Mouse (Mus musculus): ENCODE measurements around the gene Ctnnbl1. TPM values are rescaled to one million over a fixed set of nuclear protein-coding genes. Genes with fewer than 3 reads are reported as not detected.

Gene Ctnnbl1
- total RNA-seq, 2 experiments from 2014 or later = 20.6 to 22.6 TPM

DNA sequence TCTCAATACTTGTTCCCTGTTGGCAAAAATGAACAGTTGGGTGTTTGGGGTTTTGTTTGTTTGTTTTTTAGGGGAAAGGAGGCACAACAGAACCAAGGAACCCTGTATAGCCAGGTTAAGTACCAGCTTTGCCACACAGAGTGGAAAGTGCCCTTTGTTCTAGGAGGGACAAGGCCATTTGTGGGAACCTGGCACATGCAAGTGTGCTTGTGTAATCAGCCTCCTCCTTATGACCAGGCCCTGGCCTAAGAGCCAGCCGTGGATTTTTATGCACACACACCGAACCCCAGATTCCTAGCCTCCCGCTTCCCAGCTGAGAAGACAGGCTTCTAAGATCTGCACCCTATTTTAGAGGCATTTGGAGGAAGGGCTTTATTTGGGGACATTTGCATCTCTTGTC lies 140.2 kb downstream of the Ctnnbl1 start:
- peak; percentile 56 for DNase-seq

DNA sequence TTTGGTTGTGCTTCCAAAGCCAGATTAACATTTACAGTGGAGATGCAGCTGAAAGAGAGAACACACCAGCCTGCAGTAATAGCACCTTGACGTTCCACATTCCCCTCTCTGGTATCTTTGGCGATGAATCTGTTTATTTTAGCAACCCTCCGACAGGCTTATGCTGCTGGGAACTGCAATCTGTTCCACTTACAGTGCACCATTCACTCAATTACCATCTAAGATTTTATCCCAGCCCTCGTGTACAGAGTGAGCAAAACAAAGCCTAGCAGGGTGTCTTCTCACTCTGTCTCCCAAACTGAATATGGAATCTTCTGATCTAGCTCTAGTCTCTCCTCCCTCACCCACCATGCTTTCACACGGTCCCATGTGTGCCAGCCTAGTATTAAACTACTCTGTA lies 140.8 kb downstream of the Ctnnbl1 start:
- no peak for DNase-seq

DNA sequence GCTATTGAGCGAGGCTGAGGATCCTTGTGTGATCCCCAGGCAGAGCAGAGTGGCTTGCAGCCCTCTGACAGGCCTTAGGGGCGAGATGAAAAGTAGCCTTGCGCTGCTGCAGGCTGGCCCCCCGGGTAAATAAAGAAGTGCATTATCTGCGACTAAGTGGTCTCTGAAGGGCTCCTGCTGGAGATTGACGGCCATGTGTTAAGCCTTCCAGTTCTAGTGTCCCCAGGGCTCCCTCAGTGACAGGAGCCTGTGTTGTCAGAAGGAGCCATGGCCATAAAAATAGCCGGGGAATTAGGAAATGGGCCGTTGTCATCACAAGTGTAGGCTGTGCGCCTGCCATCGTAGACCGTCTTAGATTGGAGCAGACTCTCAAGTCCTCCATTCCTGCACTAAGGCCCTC lies 144.7 kb downstream of the Ctnnbl1 start:
- no peak for DNase-seq

DNA sequence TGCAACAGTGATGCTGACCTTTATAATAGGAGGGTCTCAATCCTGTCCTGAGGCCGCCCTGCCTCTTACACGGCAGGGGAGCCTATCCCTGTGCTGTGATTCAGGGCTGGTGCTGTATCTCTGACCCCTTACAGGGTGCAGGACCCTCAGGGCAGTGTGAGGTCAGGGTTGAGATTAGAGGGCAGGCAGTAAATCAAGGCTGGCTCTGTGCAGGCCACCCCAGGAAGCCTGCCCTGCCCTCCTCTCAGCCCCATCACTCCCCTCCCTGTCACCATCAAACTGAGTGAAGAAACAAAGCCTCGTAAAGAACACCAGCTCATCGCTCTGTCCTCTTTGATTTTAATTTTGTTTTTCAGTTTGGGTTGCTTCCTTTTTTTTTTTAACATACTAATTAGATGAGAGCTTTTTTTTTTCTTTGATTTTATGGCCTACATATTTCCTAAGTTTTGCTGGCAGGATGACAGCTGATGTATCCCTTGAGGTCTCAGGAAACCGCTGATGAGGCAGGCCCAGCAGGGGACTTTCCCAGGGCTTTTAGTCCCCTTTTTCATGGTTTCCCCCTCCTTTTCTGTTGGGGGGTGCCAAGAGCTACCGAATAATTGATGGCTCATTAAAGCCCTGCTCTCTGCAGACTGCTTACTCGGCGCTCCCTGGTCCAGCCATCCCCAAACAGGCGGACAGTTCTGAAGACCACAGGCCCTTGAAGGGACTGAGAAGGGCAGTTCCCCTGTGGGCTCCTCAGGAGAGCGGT lies 150.2 kb downstream of the Ctnnbl1 start:
- DNase-seq = no peak

DNA sequence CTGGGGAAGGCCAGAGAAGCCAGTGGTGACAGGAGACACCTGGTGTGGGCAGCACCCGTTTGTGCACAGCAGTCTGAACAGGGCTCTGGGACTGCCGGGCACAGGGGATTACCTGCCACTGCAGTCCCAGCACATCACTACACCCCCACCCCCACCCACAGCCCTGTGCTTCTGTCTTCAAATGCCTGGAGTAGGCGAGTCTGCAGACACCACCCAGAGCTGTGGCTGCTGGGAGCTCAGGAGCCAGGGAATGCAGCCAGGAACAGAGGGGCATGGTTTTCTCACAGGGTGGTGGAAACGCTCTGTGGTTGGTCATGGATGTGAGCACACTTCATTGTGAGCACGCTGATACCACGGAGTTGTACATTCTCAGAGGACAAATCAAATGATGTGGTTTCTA lies 154.0 kb downstream of the Ctnnbl1 start:
- DNase-seq = no peak

DNA sequence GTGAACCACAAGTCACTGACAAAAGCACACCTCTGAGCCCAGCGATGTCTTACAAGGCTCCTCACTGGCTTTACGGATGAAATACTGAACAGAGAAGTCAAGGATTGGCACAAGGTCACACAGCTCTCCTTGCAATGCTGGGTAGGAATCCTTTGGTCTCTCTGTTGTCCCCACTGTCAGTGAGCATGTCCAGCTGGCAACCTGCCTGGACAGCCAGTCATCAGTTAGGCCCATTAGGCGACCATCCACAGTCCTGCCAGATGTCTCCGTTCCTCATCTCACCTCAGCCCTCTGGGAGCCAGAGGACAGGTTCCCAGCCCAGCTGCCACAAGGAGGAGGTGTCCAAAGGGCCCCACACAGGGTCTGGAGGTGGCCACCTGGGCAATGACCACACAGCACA lies 159.9 kb downstream of the Ctnnbl1 start:
- DNase-seq = peak; percentile 57

DNA sequence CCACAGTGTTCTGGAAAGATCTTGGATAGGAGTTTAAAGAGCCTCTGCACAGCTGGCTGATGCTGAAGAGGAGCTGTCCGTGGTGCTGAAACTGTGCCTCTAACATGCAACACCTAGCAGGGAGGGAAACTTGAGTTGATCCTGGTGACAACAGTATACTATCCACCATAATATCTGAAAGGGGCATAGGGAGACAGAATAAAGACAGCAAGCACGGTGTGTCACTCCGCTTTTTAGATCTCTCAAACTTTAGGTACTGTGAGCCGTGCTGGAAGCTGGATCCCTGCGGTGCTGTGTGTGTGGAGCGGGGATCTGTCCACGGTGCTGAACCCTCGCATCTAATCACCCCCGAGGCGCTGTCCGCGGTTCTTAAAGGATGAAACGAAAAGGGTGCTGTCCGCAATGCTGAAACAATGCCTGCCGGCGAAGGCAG lies 176.0 kb downstream of the Ctnnbl1 start:
- peak; percentile 91 for DNase-seq

DNA sequence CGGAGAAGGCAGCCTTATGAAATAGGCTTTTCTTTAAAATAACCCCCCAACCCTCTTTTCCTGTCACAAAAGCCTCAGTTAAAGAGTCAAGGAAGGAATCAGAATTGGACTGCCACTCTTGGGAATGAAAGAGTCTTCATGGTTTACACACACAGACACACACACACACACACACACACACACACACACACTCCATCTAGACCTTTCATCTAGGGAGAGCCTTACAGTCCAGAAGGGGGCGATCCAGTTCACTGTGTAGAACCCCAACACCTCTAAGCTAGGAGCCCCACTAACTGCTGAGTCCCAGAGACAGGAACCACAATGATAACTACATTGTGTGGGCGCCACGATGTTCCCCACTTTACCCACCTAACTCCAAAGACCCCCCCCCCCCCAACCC lies 176.5 kb downstream of the Ctnnbl1 start:
- DNase-seq = no peak

DNA sequence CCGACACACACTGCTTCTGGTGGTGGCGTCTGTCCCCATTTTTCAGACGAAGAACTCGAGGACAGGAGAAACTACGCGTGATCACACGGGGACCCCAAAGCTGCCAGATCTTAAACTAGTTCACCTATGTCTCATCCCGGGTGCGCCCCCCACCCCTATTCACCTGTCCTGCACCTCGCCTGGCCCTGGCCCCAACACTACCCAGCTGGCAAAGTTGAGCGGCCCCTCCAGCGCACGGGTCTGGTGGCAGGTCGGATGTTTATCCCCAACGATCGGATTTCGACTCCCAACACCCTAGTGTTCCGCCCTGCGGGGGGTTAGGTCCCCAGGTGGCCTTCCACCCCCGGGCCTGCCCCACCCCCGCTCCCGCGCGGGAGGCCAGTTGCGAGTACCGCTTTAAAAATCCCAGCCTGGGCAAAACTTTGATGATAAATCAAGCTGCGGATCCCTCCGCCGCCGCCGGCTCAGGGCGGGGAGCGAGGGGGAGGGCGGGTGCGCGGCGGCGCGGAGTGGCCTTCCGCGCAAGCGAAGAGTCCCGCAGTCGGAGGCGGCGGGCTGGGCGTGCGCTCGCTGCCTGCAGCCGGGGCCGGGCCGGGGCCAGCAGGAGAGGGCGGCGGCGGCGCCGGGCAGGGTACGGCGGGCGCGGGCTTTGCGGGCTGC lies 177.0 kb downstream of the Ctnnbl1 start, which contains the start of gene Vstm2l:
Gene Vstm2l (plus strand): TSS at position 549 of the 660 bp plus-strand sequence.
- DNase-seq = peak; percentile 43

DNA sequence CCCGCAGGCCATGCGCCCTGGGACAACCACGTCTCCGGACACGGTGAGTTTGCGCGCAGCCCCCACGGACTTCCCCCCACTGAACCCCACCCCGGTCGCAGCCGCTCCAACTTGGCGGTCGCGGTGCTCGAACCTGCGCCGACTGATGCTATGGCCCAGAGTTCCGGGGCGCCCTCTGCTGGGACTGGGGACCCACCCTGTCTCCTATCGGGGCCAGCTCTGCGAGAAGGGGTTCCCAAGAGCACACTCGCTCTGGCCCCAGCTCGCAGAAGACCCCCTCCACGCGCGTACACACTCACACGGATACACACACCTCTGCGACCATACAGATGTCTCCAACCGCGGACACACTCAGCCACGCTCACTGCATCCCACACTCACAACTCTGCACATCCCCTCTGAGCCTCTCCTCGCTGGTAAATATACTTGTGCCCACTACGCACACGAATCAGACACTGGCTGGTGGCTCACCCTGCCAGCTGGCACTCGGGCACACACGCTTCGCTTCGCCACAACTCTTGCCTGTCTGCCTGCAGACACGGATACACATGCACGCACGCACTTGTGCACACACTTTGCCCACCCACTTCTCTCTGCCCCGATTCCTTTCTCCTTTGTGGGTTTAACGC lies 177.8 kb downstream of the Ctnnbl1 start:
- DNase-seq = no peak

DNA sequence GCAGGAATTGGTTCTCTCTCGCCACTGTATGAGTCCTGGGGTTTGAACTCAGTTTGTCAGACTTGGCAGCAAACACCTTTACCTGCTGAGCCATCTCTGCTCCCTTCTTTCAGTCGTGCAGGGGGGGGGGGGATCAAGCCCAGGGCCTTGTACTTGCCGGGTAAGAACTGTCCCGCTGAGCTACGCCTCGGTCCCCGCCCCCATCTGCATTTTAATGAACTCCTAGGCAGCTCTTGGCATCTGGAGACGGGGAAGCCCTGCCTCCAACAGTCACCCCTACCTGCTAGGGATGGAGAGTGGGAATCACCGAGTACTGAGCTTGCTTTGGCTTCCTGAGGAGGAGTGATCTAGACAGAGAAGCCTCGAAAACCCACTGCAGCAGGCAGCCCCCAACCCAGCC lies 181.3 kb downstream of the Ctnnbl1 start:
- no peak for DNase-seq

DNA sequence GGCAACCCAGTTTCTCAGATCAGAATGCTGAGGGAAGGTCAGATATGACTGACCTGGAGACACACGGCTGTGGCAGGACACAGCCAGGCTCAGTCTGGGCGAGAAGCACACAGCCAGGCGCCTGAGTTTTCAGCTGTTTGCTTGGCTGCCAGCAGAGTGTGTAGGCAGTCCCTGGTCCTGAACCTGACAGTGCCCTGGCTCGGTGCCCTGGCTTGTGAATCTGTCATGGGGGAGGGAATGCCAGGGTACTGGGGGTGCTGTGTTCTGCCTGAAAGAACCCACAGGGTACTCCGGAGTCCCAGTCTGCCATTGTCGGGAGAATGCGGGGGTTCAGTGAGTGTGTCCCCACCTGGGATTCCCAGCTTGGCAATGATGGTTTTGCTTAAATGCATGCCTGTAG lies 184.3 kb downstream of the Ctnnbl1 start:
- no peak for DNase-seq

DNA sequence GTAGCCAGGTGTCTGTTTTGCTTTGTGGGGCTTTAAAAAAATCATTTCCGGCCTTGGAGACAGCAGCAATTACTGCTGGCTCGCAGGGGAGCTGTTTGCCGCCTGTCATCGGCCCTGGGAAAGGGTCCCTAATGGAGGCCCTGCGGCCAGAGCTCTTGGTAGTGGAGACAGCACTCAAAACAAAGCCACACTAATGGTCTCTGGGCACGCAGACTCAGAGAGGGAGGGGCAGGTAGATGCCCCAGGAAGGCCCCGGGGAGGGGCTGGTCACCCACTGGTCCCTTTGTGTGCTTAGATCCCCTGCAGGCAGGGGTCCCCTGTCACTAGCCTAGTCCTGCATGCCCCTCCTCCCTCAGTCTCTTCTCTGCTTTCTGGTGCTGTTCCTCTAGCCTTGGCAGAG lies 186.2 kb downstream of the Ctnnbl1 start:
- no peak for DNase-seq

DNA sequence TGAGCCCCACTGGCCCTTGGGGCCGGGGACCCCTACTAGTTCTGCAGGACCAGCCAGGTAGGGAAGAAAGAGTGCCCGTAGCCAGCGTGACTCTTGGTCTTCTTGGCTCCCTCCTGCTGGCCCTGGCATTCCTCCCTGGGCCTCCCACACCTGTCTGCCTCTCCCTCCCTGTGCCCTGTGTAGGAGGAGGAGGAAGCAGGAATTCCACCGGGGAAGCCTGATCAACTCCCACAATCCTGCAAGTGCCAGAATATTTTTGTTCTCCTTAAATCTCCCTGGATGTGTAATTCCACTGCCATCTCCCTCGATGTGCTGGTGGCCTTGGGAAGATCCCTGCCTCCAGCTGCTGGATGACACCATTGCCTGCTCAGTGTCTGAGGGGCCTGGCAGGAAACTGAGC lies 187.3 kb downstream of the Ctnnbl1 start:
- no peak for DNase-seq

DNA sequence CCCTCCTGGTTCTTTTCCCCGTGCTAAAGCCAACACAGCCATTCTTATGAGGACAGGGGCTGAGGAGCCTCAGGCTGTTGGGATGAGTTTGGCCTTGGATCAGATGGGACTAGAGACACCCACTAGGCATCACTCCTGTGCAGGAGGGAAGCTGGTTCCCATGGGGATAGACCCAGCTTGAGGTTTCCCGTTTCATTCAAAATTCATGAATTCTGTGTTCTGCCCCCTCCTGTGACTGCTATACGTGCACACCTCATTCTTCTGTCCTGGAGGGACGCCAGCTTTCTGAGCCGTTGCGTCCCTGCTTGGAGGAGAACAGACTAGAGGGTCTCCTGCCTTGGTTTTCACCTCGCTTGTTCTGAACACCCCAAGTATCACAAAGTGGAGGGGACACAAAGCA lies 189.3 kb downstream of the Ctnnbl1 start:
- DNase-seq = no peak

DNA sequence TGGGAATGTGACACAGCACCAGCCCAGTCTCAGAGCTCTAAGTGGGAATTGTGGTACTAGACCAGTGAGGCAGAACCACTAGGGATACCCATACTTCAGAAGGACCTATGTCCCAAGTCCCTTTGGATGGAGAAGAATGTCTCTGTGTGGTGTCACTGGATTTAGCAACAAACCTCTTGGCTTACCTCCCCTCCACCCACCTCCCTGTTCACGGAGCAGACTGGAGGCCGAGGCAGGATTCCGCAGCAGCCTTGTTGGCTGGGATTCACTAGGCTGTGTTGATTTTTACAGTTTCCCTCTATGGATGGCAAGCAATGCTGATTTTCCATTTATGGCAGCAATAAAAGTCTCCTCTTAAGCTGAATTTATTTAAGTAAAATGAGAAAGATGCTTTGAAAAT lies 189.7 kb downstream of the Ctnnbl1 start:
- no peak for DNase-seq

DNA sequence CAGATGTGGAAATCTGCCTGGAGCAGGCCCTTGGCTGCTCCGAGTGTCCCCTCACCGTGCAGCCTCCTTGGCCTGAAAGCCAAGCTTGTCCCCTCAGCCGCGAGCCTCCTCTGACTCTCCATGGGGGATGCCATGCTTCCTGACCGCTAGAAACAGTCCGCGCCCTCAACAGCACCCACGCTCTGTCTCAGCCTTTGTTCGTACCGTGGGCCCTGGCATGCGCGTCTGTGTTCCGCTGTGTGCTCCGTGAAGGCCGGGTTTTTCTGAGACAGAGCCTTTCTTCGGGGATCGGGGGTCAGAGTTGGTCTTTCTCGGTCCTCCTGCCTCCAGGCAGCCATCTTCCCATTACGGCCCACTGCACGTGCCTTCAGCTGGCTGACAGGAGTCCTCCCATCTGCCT lies 190.2 kb downstream of the Ctnnbl1 start:
- DNase-seq = no peak

DNA sequence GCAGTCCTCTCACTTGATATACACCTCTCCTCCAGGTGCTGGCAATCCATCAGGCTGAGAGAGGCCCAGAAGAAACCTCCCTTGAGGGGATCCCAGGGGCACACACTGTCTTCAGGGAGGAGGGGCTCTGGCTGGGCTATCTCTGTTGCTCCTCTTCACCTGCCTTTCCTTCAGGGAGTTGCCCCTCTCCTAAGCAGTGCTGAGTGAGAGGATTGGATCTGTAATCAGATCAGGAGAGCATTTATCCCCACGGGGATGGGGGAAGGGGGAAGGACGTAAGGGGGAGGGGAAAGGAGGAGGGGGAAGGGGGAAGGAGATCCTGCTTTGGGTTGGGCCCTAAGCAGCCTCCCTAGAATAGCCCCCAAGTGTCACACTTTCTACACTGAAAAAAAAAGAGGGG lies 190.6 kb downstream of the Ctnnbl1 start:
- no peak for DNase-seq

DNA sequence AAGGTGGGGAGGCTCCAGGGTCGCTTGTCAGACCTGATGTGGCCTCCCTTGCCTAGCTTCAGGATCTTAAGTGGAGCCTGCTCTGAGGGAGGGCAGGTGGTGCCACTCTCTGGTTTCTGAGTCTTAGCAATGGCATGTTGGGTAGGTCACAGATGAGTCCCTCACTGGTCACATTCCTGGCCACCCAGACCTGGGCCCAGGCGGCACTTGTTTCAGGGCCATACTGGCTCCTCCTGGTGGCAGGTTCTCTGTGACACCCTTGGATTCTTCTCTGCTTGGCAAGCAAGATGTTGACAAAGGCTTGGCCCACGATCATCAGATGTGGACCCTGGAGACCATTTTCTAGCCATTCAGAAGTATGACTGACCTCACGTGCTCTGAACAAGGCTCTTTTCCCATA lies 195.5 kb downstream of the Ctnnbl1 start:
- DNase-seq = no peak

DNA sequence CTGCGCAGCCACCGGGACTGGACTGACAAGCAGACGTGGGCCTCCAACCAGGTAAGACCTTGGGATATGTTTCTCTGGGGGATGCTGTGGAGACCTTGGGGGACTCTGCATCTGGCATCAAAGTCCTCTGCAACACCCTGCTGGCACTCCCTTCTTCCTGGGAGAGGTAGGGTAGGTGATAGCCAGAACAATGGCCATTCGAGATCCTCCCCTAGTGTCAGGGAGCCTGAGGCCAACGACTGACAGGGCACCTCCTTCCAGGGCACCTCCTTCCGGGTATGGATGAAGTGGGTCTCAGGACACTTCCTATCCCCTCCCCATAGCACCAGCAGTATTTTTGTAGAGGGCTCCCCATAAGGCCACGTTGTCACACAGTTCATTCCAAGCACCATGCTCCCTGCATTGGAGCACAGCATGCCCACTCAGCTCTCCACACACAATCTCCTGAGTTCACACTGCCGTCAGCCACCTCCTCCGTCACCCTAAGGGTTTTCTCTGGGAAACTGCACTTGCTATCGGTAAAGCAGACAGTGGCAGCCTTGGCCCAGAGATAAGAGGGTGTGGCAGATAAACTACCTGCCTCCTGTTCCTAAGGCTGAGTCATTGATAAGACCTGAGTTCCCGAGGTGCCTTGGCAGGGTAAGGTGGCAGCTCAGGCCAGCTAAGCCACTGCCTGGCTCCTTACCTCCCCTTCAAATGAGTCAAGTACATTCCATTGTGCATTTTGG lies 198.4 kb downstream of the Ctnnbl1 start:
- no peak for DNase-seq

DNA sequence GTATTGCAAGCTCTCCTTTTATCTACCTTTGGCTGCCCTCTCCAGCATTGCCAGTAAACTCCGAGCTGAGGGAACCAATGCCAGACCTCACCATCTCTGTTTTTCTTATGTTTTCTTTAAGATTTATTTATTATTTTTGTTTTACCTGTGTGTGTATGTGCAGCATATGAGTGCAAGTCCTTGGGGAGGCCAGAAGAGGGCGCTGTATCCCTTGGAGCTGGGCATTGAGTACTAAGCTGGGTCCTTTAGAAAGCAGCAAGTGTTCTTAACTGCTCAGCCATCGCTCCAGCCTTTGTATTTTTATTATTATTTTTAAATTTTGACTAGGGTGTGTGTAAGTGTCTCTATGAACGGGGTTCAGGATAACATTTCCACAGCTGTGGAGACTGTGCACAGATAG lies 199.5 kb downstream of the Ctnnbl1 start:
- DNase-seq = no peak

DNA sequence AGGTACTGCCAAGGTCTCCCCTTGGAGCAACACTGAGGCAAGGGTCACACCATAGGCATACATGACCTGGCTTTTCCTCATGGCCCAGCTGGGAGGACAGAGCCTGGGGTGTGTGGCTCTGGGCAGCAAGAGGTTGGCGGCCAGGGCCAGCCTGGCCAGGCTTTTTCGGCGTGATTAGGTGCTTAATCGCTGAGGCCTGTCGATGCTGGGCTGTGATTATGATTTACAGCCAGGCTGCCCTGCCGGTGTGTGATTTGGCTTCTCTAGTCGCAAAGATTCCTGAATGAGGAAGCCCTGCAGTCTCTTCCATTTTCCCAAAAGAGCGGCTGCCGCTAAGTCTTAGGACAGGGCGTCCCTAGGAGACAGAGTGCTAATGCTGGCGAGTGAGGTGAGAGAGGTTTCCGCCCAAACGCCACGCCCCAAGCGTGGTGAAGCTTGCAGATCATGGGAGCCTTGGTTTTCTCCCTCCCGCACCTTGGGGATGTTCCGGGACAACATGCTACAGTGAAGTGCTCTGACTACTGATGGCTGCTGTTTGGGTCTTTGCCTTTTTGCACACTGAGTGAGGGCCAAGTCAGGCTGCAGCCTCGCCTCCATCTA lies 203.5 kb downstream of the Ctnnbl1 start:
- DNase-seq = no peak

Data from adrenal gland, postnatal 10 days (tissue).